Mouse (Mus musculus): Measurements from ENCODE around the gene Prss44. TPM values are rescaled to one million over a fixed set of nuclear protein-coding genes. Genes with fewer than 3 reads are reported as not detected.

Prss44 gene
- total RNA-seq, 2 experiments from 2014 or later: not detected

Other genes starting within 250 kb of the Prss44 start
- 1 to 10 TPM in 1 of 2 experiments, under 1 TPM in 1; 0.91 to 1.2 TPM for gene Nradd, start 189.5 kb upstream of the Prss44 start, total RNA-seq (2021)
- 1 to 10 TPM; 3.3 to 3.6 TPM for gene Nbeal2, start 159.8 kb upstream of the Prss44 start, total RNA-seq (2021)
- gene Ccdc12, start 157.5 kb upstream of the Prss44 start, total RNA-seq (2021): 10 to 100 TPM; 45.1 to 48.1 TPM
- gene Myl3, start 72.1 kb upstream of the Prss44 start, total RNA-seq (2021): 1,000 to 10,000 TPM in 1 of 2 experiments, 100 to 1,000 TPM in 1; 290 to 1,186 TPM
- gene Pth1r, start 66.8 kb upstream of the Prss44 start, total RNA-seq (2021): 1 to 10 TPM in 1 of 2 experiments, under 1 TPM in 1; 0.74 to 1.1 TPM
- gene Prss42, start 15.8 kb upstream of the Prss44 start, total RNA-seq (2021): not detected
- not detected for gene Prss43, start 12.7 kb downstream of the Prss44 start, total RNA-seq (2021)
- not detected for gene Prss45, start 20.6 kb downstream of the Prss44 start, total RNA-seq (2021)
- not detected for gene Prss46, start 30.5 kb downstream of the Prss44 start, total RNA-seq (2021)
- not detected for gene Prss50, start 44.0 kb downstream of the Prss44 start, total RNA-seq (2021)
- gene Als2cl, start 65.9 kb downstream of the Prss44 start, total RNA-seq (2021): 1 to 10 TPM; 4.6 to 6.6 TPM
- under 1 TPM; 0.37 to 0.41 TPM for gene Tmie, start 66.1 kb downstream of the Prss44 start, total RNA-seq (2021)
- gene Fam240a, start 102.9 kb downstream of the Prss44 start, total RNA-seq (2021): 1 to 10 TPM in 1 of 2 experiments, not detected in 1; 1.2 TPM
- gene Tdgf1, start 132.2 kb downstream of the Prss44 start, total RNA-seq (2021): not detected
- 10 to 100 TPM; 45.8 to 73.6 TPM for gene Lrrc2, start 137.6 kb downstream of the Prss44 start, total RNA-seq (2021)
- 1 to 10 TPM in 1 of 2 experiments, under 1 TPM in 1; 0.54 to 1.3 TPM for gene Rtp3, start 176.6 kb downstream of the Prss44 start, total RNA-seq (2021)
- gene Ltf, start 205.3 kb downstream of the Prss44 start, total RNA-seq (2021): not detected
- gene Ccrl2, start 243.5 kb downstream of the Prss44 start, total RNA-seq (2021): 1 to 10 TPM; 3.2 to 6.8 TPM